ENCODE assay signal across 18 mouse cellular contexts in genomic region chr1:192720156-192720555, GRCm38 (mm10). TPM values are rescaled to one million over a fixed set of nuclear protein-coding genes. Genes with fewer than 3 reads are reported as not detected.
DNase-seq lines count a peak whose midpoint lies in the region; ATAC-seq and TF ChIP-seq lines count a peak whose summit lies in the region.
"Had no signal": no experiment of that assay in that cellular context is flagged by ENCODE, and none has a peak within 500 bp of the region (broad histone marks: within the 10 kb centered on the region; RNA-seq: fewer than 3 reads in every experiment).

No protein-coding gene starts in this region.

- H3K9ac ChIP-seq in forebrain, embryonic 14.5 days (ENCODE audit: low read length) = no peak overlapping the region
- no peak overlapping the region for H3K9ac ChIP-seq in hindbrain, embryonic 15.5 days
- no peak overlapping the region for H3K9ac ChIP-seq in hindbrain, embryonic 12.5 days
- no peak overlapping the region for H3K9ac ChIP-seq in midbrain, postnatal 0 days (replicated peaks; ENCODE audit: low read length, poor library complexity, severe bottlenecking)
- H3K9ac ChIP-seq in midbrain, embryonic 16.5 days (ENCODE audit: low read depth, low read length) = no peak overlapping the region
- H3K9ac ChIP-seq in neural tube, embryonic 15.5 days (replicated peaks) = no peak overlapping the region
- H3K9ac ChIP-seq: embryonic facial prominence, embryonic 12.5 days; heart, embryonic 13.5 days had no signal

- ATAC-seq in forebrain, embryonic 14.5 days = no peak; the same call in 1 of the 2 replicates
- ATAC-seq in hindbrain, embryonic 15.5 days (ENCODE audit: low FRiP score, low read depth) = no peak
- ATAC-seq in hindbrain, embryonic 12.5 days (ENCODE audit: low FRiP score) = no peak
- ATAC-seq in midbrain, postnatal 0 days (ENCODE audit: low FRiP score) = no peak
- ATAC-seq in midbrain, embryonic 16.5 days = no peak
- no peak for ATAC-seq in neural tube, embryonic 15.5 days (ENCODE audit: low FRiP score)
- ATAC-seq: intestine, embryonic 16.5 days had no signal

- TF ChIP-seq CTCF in midbrain, postnatal 0 days (IDR thresholded peaks at IDR 0.05) = no peak

- WGBS in forebrain, embryonic 14.5 days = 78% methylated on average over 10 of the region's 10 CpGs
- 84% methylated on average over 10 of the region's 10 CpGs for WGBS in forebrain, embryonic 10.5 days
- 50% methylated on average over 10 of the region's 10 CpGs for WGBS in hindbrain, embryonic 15.5 days
- 82% methylated on average over 10 of the region's 10 CpGs for WGBS in hindbrain, embryonic 12.5 days
- 39% methylated on average over 10 of the region's 10 CpGs for WGBS in midbrain, postnatal 0 days
- 60% methylated on average over 10 of the region's 10 CpGs for WGBS in midbrain, embryonic 16.5 days
- WGBS in neural tube, embryonic 15.5 days = 47% methylated on average over 10 of the region's 10 CpGs

- H3K4me3 ChIP-seq in forebrain, embryonic 14.5 days (ENCODE audit: low read depth, low read length) = no peak overlapping the region
- no peak overlapping the region for H3K4me3 ChIP-seq in forebrain, embryonic 10.5 days
- no peak overlapping the region for H3K4me3 ChIP-seq in hindbrain, embryonic 15.5 days
- H3K4me3 ChIP-seq in hindbrain, embryonic 12.5 days = no peak overlapping the region
- no peak overlapping the region for H3K4me3 ChIP-seq in midbrain, postnatal 0 days (ENCODE audit: low read depth, low read length)
- no peak overlapping the region for H3K4me3 ChIP-seq in midbrain, embryonic 16.5 days (ENCODE audit: low read depth, low read length)
- H3K4me3 ChIP-seq in neural tube, embryonic 15.5 days (replicated peaks) = no peak overlapping the region
- H3K4me3 ChIP-seq: embryonic facial prominence, embryonic 12.5 days; heart, embryonic 13.5 days had no signal

- H3K4me1 ChIP-seq in forebrain, embryonic 14.5 days (ENCODE audit: control insufficient read depth, insufficient read depth, low read length) = no peaks in the 10 kb centered on the region
- H3K4me1 ChIP-seq in forebrain, embryonic 10.5 days = no peaks in the 10 kb centered on the region
- H3K4me1 ChIP-seq in hindbrain, embryonic 15.5 days (replicated peaks) = peaks cover 3% of the 10 kb centered on the region
- H3K4me1 ChIP-seq in hindbrain, embryonic 12.5 days = no peaks in the 10 kb centered on the region
- no peaks in the 10 kb centered on the region for H3K4me1 ChIP-seq in midbrain, postnatal 0 days (ENCODE audit: insufficient read depth, low read length)
- no peaks in the 10 kb centered on the region for H3K4me1 ChIP-seq in midbrain, embryonic 16.5 days (ENCODE audit: control insufficient read depth, insufficient read depth, low read length)
- H3K4me1 ChIP-seq in neural tube, embryonic 15.5 days = peaks cover 9% of the 10 kb centered on the region
- H3K4me1 ChIP-seq: embryonic facial prominence, embryonic 12.5 days; heart, embryonic 13.5 days had no signal

- no peaks in the 10 kb centered on the region for H3K9me3 ChIP-seq in forebrain, embryonic 14.5 days (replicated peaks; ENCODE audit: control insufficient read depth, low read length)
- H3K9me3 ChIP-seq in forebrain, embryonic 10.5 days = no peaks in the 10 kb centered on the region
- no peaks in the 10 kb centered on the region for H3K9me3 ChIP-seq in hindbrain, embryonic 15.5 days
- no peaks in the 10 kb centered on the region for H3K9me3 ChIP-seq in hindbrain, embryonic 12.5 days (replicated peaks)
- H3K9me3 ChIP-seq in midbrain, postnatal 0 days (ENCODE audit: low read length) = no peaks in the 10 kb centered on the region
- no peaks in the 10 kb centered on the region for H3K9me3 ChIP-seq in midbrain, embryonic 16.5 days (replicated peaks; ENCODE audit: control insufficient read depth, low read length, poor library complexity, severe bottlenecking)
- H3K9me3 ChIP-seq in neural tube, embryonic 15.5 days (replicated peaks) = no peaks in the 10 kb centered on the region
- H3K9me3 ChIP-seq: embryonic facial prominence, embryonic 12.5 days; heart, embryonic 13.5 days had no signal

- peak; percentile 44 for DNase-seq in forebrain, embryonic 14.5 days (ENCODE audit: low spot score)
- DNase-seq in forebrain, embryonic 10.5 days (ENCODE audit: extremely low spot score, low spot score) = no peak
- DNase-seq in midbrain, postnatal 0 days (ENCODE audit: low spot score) = peak; percentile 21
- no peak for DNase-seq in urinary bladder, postnatal 4 days (ENCODE audit: low spot score in 2 of 2)
- DNase-seq: adrenal gland, postnatal 10 days; cerebellum, adult 11-12 months; cerebellum, adult 9-10 months; cerebellum, postnatal 25 days; gastrocnemius, postnatal 36 days; heart, adult 11 months; heart, postnatal 36 days had no signal

- no peak overlapping the region for H3K4me2 ChIP-seq in forebrain, embryonic 14.5 days (ENCODE audit: low read length)
- no peak overlapping the region for H3K4me2 ChIP-seq in hindbrain, embryonic 15.5 days
- H3K4me2 ChIP-seq in hindbrain, embryonic 12.5 days (replicated peaks) = no peak overlapping the region
- no peak overlapping the region for H3K4me2 ChIP-seq in midbrain, postnatal 0 days (ENCODE audit: low read depth, low read length, poor library complexity, severe bottlenecking)
- no peak overlapping the region for H3K4me2 ChIP-seq in midbrain, embryonic 16.5 days (ENCODE audit: low read length)
- no peak overlapping the region for H3K4me2 ChIP-seq in neural tube, embryonic 15.5 days
- H3K4me2 ChIP-seq: embryonic facial prominence, embryonic 12.5 days; heart, embryonic 13.5 days had no signal

- no peaks in the 10 kb centered on the region for H3K27me3 ChIP-seq in forebrain, embryonic 14.5 days (replicated peaks; ENCODE audit: control insufficient read depth, insufficient read depth, low read length)
- no peaks in the 10 kb centered on the region for H3K27me3 ChIP-seq in forebrain, embryonic 10.5 days (ENCODE audit: poor library complexity, severe bottlenecking)
- H3K27me3 ChIP-seq in hindbrain, embryonic 15.5 days = no peaks in the 10 kb centered on the region
- H3K27me3 ChIP-seq in hindbrain, embryonic 12.5 days = no peaks in the 10 kb centered on the region
- H3K27me3 ChIP-seq in midbrain, postnatal 0 days (ENCODE audit: insufficient read depth, low read length) = no peaks in the 10 kb centered on the region
- no peaks in the 10 kb centered on the region for H3K27me3 ChIP-seq in midbrain, embryonic 16.5 days (ENCODE audit: control insufficient read depth, insufficient read depth, low read depth, low read length)
- no peaks in the 10 kb centered on the region for H3K27me3 ChIP-seq in neural tube, embryonic 15.5 days (replicated peaks)
- H3K27me3 ChIP-seq: embryonic facial prominence, embryonic 12.5 days; heart, embryonic 13.5 days had no signal

- H3K36me3 ChIP-seq in forebrain, embryonic 14.5 days (ENCODE audit: control insufficient read depth, insufficient read depth, low read length) = no peaks in the 10 kb centered on the region
- no peaks in the 10 kb centered on the region for H3K36me3 ChIP-seq in forebrain, embryonic 10.5 days (replicated peaks)
- H3K36me3 ChIP-seq in hindbrain, embryonic 15.5 days = no peaks in the 10 kb centered on the region
- no peaks in the 10 kb centered on the region for H3K36me3 ChIP-seq in hindbrain, embryonic 12.5 days
- H3K36me3 ChIP-seq in midbrain, postnatal 0 days (ENCODE audit: insufficient read depth, low read length) = no peaks in the 10 kb centered on the region
- H3K36me3 ChIP-seq in midbrain, embryonic 16.5 days (ENCODE audit: control insufficient read depth, insufficient read depth, low read length) = no peaks in the 10 kb centered on the region
- no peaks in the 10 kb centered on the region for H3K36me3 ChIP-seq in neural tube, embryonic 15.5 days
- H3K36me3 ChIP-seq: embryonic facial prominence, embryonic 12.5 days; heart, embryonic 13.5 days had no signal

- H3K27ac ChIP-seq in forebrain, embryonic 14.5 days (ENCODE audit: low read depth, low read length) = peak overlapping the region; percentile 48; the same call in 1 of the 2 replicates
- no peak overlapping the region for H3K27ac ChIP-seq in forebrain, embryonic 10.5 days
- 0 out of 2 replicates have a peak overlapping the region, but pooled peaks have one; percentile 14 for H3K27ac ChIP-seq in hindbrain, embryonic 15.5 days (replicated peaks)
- H3K27ac ChIP-seq in hindbrain, embryonic 12.5 days = no peak overlapping the region
- H3K27ac ChIP-seq in midbrain, postnatal 0 days (ENCODE audit: low read depth, low read length) = no peak overlapping the region
- H3K27ac ChIP-seq in midbrain, embryonic 16.5 days (ENCODE audit: low read length) = no peak overlapping the region
- peak overlapping the region; percentile 45; the same call in 1 of the 2 replicates for H3K27ac ChIP-seq in neural tube, embryonic 15.5 days (replicated peaks)
- H3K27ac ChIP-seq: embryonic facial prominence, embryonic 12.5 days; heart, embryonic 13.5 days had no signal

RNA-seq across cellular contexts. Expression of gene Hhat, which starts 50.9 kb away (rescaled TPM):
- polyA plus RNA-seq in forebrain, embryonic 14.5 days (2014; fragmentation: Nextera tagmentation; extraction: Ambion mirVana) = 3.5 and 3.8 TPM in 2 replicates
- polyA plus RNA-seq in forebrain, embryonic 10.5 days (2016; fragmentation: Nextera tagmentation; extraction: Ambion mirVana) = 7.2 and 7.6 TPM in 2 replicates
- polyA plus RNA-seq in hindbrain, embryonic 15.5 days (2015; fragmentation: Nextera tagmentation; extraction: Ambion mirVana) = 3.5 and 3.6 TPM in 2 replicates
- polyA plus RNA-seq in hindbrain, embryonic 12.5 days (2016; fragmentation: Nextera tagmentation; extraction: Ambion mirVana) = 5.9 and 7.8 TPM in 2 replicates
- total RNA-seq in midbrain, postnatal 0 days (2014; rRNA removed) = 3.4 and 4.2 TPM in 2 replicates
- 2.5 TPM in 2 replicates for polyA plus RNA-seq in midbrain, postnatal 0 days (2015; fragmentation: Nextera tagmentation; extraction: Ambion mirVana)
- polyA plus RNA-seq in midbrain, embryonic 16.5 days (2015; fragmentation: Nextera tagmentation; extraction: Ambion mirVana) = 3.3 and 3.4 TPM in 2 replicates
- 4.6 and 5.2 TPM in 2 replicates for polyA plus RNA-seq in neural tube, embryonic 15.5 days (2015; fragmentation: Nextera tagmentation; extraction: Ambion mirVana)

Comparison
In these comparisons a context has a peak if more than half of its experiments do, and no peak if none do; other contexts are left out.
1. DNase-seq: peak in forebrain, embryonic 14.5 days (single experiment) and midbrain, postnatal 0 days (single experiment); none in forebrain, embryonic 10.5 days (single experiment) and urinary bladder, postnatal 4 days (0 of 2).
2. H3K27ac ChIP-seq: peak in forebrain, embryonic 14.5 days (single experiment), hindbrain, embryonic 15.5 days (single experiment) and neural tube, embryonic 15.5 days (single experiment); none in forebrain, embryonic 10.5 days (single experiment), hindbrain, embryonic 12.5 days (single experiment), midbrain, postnatal 0 days (single experiment) and midbrain, embryonic 16.5 days (single experiment).